Mouse (Mus musculus) kidney, adult 18-20 months (tissue): ENCODE measurements at regions not wholly inside any gene's neighbourhood (a gene's known extent, or its start where the extent isn't known, plus 50 kb on each side); places are given as distances from the start of the nearest gene placed in this dataset.

Source experiments
- DNase-seq: peaks from one replicate; pipeline ENCODE4 v3.0.0; 2021

DNA sequence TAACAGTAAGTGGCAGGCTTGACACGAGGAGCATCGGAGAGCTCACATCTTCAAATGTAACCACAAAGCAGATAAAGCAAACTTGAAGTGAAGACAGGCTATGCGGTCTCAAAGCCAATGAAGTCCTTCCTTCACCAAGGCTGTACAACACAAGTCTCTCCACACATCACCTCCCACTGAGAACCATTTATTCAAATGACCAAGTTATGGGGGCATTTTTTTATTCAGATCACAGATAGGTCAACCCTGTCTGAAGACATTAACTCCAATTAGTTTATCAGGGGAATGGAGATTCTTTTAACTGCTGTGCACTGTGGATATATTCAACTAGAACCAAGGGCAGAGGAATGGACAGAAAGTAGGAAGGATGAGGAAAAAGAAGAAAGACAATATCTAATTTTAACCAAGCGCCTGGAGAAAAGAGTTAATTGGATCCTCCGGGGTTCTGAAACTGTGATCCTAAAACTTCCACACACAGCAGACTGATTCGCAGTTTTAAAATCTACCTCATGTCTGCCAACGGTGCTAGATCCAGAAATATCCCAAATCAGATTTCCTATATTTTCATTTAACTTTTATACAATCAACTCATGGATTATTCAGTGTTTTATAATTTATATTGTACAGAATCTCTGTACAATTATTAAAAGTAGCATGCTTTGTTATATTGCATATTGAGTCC lies 444.8 kb downstream of the Basp1 start:
- no peak for DNase-seq

DNA sequence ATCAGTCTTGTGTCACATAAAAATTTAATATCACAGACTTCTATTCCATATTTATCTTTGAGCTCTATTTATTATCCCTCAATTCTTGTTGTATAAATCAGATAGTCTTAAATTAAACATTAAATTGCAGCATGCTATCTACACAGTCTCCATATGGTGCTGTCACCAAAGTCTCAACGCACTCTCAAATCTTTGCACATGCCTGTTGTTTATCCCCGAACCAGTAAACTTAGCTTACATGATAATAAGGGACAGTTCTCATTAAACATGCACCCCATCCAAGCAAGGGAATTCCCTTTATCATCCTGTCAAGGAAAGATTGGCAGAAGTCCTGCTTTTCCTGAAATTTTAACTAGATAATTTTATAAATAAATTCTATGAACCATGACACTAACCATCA lies 483.8 kb downstream of the Basp1 start:
- DNase-seq, result no peak

DNA sequence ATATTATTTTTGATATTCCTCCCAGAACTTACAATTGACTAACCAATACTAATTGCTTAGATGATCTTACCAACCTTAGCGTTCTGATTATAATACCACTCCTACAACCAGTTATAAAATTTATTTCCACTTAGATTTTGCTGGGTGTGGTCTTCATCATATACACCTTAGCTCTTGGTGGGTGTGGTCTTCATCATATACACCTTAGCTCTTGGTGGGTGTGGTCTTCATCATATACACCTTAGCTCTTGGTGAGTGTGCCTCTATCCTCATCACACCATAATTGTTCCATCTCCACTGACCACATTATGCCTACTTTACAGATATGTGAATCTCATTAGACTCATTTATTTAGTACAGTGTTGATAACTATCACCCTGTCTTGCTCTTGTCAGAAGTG lies 501.7 kb downstream of the Basp1 start:
- no peak for DNase-seq

DNA sequence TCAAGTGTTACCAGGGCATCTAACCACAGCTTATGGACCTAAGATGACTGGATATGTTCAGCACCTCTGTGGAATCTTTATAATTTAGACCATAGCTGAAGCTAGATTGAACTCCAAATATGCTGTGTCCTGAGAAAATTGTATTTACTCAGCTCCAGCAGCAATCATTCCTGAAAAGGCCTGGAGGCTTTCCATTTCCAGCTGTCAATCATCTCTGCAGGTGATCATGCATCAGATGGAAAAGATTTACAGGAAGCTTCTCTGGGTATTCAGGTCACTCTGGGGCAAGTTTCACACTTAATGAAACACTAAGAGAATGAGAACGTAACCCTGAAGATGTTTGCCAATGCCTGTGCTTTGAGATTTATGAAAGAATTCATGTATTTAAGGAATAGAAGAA lies 502.1 kb downstream of the Basp1 start:
- no peak for DNase-seq

DNA sequence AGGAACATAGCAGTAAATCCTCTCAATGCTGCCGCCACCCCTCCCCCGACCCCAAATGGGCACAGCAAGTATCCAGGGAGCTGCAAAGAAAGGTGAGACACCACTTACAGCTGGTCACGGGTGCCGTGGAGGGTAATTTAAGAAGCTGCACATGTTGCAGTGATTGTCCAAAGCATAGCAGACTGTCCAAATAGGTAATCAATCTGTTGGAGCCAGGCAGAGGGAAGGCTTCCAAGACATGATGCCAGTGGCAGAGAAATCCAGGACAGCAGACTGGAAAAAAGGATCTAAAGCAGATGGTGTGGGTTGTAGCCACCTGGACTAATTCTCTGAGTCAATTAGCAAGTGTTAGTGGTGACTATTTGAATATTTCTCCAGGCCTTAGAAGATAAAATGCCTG lies 506.6 kb downstream of the Basp1 start:
- no peak for DNase-seq

DNA sequence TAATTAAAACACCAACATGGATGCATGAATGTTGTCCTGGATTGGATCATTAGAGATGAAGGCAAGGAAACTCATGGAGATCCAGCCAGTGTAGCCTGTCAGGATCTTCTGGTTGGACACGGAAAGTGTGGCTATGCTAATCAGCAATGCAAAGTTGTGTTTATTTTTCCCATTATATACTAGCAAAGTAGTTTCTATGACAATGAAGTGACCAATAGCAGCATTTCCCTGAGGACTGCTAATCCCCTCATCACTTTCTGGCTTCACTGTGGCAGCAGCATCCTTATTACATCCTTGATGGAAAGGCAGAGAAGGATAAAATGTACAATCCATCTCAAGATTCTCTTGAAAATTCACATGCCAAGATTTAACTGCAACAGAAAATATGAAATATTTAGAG lies 534.7 kb downstream of the Basp1 start:
- no peak for DNase-seq

DNA sequence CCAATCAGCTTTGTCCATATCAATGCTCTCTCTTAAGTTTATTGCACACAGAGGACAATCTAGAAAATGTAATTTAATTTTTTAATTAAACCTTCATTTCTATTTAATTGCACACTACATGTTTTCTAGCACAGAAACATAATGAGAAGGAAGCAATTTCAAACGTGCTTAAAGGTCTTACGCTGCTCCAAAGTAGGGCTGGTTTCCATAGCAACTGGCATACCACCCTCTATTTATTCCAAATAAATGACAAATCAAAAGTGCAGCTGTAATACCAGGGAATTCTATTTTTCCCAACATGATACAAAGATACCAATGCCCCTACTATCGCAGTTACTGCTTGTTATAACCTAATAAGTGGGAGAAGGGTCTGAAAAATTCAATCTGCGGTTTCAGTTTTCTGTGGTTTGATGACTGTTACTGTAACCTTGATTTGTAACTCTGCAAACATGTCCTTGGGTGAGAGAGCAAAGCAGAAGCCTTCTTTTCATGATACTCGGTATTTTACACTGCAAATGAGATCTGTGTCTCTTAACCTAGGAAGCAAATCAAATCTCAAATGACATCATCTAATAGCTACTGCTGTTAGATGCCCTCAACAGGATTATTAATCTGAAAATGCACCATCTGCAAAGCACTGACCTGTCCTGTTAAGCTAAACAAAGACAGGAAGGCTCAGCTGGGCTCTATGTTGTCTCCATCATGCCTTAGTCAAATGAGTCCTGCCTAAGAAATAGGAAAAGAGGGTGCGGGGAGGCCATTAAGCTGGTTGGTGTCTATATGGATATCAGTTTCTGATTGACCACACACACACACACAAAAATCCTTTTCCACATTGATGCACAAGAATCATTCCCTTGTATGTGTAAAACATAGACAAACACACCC lies 535.6 kb downstream of the Basp1 start:
- no peak for DNase-seq

DNA sequence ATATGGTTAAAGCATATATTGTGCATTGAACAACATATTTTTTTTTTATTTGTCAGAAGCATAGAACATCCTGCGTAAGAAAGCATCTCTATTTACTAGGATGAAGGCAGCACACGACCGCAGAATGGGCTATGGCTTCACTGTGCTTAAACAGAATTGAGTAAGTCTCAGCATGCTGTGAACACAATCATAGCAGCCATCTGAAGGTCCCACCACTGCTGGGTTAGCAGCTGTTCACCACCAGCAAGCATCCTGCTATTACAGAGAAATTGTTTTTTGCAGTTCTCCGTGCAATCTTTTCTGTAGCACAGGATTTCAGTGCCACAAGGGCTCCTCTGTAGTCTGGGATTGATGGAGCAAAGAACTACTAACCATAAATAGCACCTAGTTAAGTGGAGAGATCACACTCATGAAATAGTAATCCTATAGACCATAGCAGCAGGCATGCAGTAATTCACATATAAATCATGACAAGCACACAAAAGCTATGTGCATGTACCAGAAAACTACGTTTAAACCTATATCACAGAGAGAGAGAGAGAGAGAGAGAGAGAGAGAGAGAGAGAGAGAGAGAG lies 537.3 kb downstream of the Basp1 start:
- no peak for DNase-seq

DNA sequence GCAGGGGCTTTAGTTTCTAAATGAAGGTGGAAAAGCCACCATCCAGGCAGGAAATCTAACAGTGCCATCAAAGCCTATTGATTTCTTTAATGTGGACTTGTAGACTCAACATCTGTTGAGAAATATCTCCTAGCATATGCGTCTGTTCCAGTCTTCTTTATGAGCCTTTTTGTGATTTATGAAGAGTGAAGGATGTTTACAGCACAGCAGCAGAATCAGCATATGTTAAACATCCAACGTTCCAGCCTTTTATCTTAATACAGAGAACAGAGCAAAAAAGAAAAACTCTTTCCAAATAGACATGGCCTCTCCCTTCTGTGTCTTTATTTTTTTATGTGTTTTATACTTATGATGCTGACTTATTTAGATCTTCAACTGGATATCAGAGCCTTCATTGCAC lies 573.3 kb downstream of the Basp1 start:
- DNase-seq, result no peak

DNA sequence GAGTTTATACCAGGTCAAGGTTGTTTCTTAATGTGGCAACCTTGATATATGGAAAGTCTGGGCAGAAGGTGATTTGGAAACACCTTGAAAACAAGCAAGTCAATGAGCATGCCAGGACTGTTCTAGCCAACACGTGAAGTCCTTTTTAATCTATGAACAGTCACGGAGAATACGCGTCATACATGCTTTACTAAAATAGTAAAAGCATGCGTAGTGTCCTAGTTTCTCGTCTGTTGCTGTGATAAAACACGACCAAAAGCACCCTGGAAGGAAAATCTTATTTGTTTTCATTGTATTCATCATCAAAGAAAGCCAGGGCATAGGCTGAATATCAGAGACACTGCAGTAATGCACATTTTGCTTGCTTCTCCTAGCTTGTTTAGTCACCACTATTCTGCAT lies 575.2 kb downstream of the Basp1 start:
- no peak for DNase-seq

DNA sequence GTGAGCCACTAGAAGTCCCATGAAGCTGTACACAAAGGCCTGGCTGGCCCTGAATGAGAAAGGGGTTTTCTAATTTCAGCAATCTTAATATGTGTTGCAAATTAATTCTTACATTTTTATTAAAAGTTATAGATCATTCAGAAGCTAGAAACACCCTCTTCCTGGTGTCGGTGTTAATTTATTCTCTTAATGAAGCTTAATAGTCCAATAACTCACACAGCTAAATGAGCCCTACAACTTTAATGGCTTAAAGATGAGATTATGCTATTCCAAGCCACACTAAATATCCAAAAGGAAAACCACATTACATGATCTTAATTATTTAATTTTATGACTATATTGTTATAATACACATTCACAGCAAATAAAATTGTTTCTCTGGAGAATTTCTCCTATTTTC lies 585.7 kb downstream of the Basp1 start:
- no peak for DNase-seq

DNA sequence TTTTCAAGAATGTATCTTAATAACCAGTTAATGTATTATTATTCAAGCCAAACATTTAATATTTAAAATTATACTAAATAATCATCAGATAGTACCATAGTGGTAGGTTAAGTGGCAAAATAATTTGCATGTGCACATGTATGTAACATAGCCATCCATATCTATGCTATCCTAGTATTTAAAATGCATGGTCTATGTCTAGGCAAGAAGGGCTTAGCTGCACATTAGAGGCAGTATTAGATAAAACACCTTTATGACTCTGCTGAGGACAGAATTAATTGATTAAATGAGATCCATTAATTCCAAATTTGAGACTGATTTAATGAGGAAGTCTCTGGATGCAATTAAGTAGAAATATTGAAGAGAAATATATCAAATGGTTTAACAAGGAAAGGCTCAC lies 586.3 kb downstream of the Basp1 start:
- no peak for DNase-seq

DNA sequence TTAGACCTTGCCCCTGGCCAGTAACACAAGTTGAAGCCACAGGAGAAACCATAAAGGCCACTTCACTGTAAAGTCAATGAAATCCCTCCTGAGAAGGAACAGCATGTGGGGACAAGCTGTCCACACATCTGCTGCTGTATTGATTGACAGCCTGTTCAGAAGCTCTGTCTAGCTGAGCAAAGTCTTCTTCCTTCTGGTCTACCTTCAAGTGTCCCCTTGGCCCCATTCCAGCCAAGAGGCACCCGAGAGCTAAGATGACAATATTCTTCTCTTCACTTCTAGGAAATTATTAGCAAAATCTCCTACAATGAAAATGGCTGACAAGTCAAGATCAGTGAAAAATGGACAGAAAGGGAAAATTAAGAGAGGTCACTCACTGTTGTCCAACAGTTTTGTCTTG lies 616.7 kb downstream of the Basp1 start:
- no peak for DNase-seq

DNA sequence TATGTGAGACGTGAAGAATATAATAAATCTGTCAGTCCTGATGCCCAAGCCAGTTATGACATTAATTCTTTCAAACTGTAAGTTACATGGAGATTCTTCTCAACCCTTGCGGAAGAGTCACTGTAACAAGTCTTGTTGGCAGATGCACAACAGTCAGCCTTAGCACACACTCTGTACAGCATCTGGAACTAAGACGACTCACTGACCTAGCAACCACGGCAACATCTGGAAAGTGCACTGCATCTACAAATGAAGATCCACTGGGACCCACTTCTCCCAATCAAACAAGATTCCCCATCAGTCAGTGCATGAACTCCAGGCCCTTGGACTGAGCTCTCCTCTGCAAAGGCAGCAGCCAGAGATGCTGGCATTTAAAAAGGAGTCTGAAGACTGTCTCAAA lies 620.2 kb downstream of the Basp1 start:
- DNase-seq, result no peak

DNA sequence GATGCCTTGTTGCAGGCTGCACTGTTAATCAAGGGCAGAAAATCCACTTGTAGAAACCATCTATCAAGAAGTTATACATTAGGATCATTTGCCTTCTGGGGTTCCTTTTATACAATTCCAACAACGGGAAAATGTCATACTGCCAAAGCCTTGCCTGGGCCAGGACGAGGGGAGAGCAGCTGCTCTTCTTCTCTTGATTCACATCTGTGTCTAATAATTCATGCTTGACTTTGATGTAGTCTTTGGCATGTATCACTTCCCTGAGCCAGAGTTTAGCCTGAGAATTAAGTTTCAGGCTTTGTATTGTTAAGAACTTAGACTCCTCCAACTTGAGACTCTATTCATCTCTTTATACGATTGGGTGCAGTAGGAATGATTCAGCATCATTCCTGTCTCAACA lies 627.2 kb downstream of the Basp1 start:
- DNase-seq, result no peak

DNA sequence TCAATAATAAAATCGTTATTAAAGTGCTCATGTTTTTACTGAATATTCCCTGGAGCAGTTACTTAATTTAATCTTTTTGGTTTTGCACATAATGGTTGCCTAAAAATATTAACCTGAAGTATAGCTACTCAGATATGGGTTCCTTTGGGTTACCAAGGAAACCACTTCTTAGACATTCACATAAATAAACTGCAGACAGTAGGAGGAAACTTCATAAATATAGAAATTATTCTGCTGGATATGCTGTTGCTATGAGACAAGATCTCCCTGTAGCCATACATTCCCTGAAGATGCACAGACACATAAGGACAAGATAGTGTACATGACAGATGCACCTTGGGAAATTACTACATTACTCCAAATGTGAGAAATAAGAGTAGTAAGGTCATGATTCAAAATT lies 635.3 kb downstream of the Basp1 start:
- no peak for DNase-seq

DNA sequence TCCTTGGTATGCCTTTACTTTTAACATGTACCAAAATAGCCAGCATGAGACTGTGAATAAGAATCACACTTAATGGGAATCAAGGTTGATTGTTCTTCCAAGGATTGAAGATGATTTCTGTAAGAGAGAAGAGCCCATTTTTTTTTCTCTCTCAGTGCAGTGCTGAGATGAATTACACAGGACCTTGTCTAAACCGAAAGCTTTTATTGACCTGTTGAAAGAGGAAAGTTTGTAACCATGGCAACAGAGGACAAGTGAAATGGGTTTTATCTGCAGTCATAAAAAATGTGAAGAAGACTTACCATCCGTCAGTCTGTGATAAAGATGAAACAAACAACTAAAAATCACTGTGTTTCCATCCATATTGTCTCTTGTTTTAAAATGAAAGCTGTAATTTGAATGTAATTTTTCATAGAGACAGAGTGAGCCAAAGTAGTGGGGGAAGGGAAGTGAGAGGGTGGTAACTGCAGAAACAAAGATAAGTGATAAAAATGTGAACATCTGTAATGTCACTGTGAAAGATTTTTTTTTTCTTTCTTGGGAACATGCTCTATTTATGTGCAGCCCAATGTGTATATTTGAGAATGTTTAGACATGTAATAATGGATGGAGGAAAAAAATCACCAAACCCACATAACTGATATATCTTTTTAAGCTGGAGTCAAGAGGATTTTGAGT lies 661.9 kb downstream of the Basp1 start:
- DNase-seq, result no peak

DNA sequence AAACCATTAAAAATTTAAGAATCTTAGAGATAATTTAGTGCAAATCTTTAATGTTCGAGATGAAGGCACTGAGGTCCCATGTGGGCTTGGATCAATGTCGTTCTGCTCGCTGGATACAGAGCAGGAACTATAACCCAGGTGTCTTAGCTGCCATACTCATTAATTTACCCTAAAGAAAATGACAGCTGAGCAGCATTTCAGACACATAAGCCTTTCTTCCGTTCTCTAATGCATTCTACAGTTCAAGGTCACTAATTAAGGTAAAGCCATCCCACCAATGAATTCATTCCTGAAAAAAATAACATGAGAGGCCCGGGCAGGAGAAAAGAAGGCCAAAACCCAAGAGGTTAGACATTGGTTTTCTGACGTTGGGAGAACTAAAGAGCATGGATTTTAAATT lies 670.3 kb downstream of the Basp1 start:
- DNase-seq, result no peak

DNA sequence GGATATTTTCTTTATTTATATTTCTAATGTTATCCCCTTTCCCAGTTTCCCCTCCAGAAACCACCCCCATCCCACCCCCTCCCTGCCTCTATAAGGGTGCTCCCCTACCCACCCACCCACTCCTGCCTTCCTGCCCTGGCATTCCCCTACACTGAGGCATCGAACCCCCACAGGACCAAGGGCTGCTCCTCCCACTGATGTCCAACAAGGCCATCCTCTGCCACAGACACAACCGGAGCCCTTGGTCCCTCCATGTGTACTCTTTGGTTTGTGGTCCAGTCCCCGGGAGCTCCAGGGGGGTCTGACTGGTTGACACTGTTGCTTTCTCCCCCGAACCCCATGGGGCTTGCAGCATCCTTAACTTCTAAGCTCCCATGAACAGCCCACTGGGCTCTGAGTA lies 688.4 kb downstream of the Basp1 start:
- DNase-seq, result no peak

DNA sequence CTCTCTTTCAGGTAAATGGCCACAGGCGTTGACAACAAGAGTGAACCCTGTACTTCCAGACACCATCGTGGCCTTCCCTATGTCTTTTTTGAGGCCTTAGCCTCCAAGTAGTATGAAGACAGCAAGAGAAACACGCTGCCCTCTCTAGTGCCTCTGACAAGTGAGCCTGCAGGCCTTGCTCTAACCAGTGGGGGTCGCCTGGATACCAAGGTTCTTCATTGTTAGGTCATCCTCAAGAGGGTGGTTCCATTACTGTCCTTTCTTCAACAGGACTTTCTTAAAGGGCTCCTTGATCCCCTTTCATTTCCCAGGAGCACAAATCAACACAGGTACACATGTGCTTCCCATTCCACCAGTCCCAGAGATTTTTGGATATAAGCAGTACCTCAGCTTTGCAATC lies 688.9 kb downstream of the Basp1 start:
- DNase-seq, result no peak

DNA sequence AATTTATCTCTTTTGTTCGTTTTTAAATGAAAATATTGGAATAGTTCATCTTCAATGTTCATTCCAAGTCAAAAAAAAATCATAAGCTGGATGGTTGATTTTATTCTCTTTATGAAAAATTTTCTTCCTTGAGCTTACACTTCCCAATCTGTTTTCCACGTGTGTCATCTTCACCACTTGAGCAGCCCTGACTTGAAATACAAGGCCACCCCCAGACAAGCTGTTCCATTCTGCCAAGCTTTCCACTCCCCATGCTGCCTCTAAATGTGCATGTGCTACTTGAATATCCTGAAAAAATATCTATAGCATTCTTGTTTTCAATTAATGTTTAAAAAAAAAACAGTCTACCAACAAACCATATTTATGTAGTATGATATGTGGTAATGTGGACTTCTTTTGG lies 693.2 kb downstream of the Basp1 start:
- DNase-seq, result no peak

DNA sequence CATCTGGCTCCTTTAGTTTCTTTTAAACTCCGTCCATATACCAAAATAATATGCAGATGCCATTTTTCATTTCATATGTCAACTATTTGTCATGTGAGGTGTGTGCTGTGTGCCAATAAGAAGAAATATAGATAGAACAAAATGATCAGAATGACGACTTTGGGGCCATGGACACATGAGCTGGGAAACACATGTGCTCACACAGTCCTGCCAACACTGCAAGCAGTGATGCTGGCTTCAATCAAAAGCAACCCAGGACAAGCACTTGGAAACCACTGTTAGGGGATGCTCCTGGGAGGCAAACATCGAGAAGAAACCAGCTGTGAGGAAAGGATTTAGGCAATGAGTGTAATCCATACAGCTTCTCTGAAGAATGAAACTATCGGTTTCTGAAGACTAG lies 731.4 kb downstream of the Basp1 start:
- no peak for DNase-seq

DNA sequence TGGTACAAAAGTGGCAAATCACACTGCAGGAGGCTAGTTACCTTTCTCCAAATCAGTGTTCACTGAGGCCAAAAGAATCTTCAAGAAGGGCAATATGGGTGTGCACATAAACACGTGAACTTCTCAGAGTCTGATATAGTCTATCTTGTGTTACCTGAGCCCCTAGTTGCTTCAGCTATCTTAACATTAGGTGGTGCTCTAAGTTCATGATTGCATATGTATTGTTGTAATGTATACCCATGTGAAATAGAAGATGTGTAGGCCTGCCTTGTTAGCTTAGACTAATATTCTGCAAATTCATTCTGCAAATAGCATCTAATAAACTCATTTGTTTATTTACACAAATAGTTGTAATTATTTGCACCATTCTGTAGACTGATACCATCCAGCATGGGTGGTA lies 764.6 kb downstream of the Basp1 start:
- no peak for DNase-seq

DNA sequence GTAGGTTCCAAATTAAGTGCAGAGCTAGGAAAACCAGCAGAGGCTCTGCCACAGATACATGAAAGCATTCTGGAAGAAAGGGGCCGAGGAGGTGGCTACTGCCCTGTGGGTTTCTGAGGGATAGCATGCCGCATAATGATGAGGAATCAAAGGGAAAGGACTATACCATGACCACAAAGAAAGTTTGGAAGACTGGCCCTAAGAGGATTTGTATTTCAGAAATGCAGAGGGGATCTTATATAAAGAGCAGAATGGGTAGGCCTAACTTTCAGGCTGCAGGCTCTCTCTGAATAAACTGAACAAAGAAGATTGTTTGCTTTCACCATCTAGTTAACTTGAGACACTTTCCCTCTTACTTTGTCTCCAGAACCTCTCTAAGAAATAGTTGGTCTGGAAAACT lies 777.9 kb downstream of the Basp1 start:
- DNase-seq, result no peak
